Mouse (Mus musculus): ENCODE data around the gene Dtx4.

Dtx4 gene

DNA sequence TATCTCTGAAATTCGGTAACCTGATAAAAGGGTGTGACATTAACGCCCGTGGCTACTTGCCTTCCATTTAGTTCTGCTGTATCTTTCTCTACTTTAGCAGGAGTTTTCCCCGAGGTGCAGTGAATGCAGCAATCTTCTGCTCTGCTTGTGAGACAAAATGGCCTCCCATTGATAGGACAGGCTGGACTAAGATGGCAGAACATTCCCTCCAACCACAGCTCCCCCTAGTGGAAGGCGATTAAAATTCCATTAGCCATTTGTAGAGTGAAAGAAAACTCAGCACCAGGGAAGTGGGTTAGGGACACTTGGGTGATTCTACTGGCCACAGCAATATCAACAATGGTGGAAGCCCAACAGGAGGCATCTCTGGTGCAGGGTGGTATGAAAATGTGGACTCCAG is 33.8 kb downstream of the Dtx4 start:
- DNase-seq (ENCODE audit: low read depth, low spot score), result peak; percentile 79

DNA sequence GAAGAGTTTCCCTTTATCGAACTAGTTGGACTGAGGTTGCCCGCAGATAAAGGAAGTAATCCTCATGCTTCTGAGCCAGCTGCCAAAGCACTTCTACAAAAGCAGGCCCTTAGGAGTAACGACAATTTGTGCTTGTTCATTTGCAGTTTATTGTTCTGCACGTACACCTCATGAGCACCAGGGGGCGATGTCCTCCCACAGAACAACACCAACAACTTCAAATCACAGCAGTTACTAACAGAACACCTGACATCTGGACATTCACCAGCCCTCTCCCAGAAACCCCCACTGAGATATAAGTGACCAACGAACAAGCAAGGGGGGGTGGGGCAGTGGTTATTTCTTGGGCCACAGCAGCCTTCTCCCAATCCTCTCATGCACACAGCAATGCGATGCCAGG is 35.0 kb downstream of the Dtx4 start:
- DNase-seq (ENCODE audit: low read depth, low spot score), result peak; percentile 74

DNA sequence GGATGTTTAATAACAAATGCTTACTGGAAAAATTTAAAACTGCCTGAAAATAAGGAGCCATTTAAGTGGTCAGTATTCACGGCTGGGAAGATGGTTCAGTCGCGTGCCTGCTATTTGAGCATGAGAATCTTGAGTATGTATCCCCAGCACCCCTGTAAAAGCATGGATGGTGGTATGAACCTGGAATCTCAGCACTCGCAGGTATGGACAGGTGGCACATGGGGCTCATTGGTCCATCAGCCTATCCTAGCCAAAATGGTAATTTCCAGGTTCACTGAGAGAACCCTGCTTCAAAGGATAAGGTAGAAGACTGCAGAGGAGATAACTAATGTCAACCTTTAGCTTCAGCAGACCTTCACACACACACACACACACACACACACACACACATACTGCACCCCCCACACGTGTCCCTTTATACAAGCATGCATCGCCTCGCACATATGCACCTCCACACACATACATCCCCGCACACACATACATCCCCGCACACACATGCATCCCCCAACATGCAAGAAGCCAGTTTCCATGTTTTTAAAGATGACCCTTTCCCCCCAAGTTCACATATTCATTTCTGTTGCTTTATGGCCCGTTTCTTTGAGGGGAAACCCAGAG is 35.6 kb downstream of the Dtx4 start:
- no peak for DNase-seq (ENCODE audit: low read depth, low spot score)

DNA sequence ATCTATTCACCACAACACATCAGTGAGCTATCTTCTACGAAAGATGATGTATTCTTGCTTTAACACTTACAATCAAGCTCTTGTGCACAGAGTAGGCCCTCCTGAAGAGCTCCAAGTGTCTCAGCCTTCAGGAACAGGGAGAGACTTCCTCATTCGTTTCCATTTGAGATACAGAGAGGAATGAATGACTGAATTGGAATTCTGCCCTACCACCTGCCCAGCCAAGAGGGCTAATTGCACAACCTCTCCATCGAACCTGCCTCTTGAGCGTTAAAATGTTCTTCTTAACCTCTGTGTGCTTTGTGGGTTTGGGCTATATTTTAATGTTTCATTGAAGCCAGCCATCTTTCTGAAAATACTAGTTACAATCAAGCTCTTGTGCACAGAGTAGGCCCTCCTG is 36.6 kb downstream of the Dtx4 start:
- no peak for DNase-seq (ENCODE audit: low read depth, low spot score)

DNA sequence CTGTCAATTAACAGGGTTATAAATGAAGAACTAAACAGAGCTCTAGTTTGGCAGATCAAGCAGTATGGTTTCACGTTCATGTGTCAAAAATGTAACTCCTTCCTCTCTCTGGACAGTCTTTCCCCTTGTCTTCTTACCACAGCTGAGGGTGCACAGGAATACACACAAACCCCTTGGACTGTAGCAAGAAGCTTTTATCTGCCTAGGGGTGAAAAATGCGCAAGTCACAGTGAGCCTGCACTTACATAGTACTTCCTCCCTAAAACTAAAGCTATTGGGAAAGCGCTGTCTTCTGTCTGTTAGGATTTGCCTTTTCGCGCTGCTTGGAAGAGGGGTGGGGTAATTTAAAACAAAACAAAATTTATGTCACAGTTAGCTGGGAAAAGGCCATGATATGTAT is 37.1 kb downstream of the Dtx4 start:
- no peak for DNase-seq (ENCODE audit: low read depth, low spot score)

DNA sequence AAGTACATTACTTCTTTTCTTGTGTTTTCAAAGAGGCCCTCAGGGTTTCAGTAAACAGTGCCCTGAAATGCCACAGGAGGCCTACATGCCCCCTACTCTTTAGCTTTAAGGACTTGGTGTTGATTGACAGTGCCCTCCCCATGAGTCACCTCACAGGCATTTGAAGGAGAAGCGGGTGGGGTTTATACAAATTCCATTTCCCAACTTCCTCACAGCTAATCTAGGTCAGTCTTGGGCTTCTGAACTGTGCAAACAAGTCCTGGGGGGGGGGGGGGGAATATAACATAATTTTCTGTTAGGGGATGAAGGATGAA is 37.6 kb downstream of the Dtx4 start:
- DNase-seq (ENCODE audit: low read depth, low spot score), result peak; percentile 33

DNA sequence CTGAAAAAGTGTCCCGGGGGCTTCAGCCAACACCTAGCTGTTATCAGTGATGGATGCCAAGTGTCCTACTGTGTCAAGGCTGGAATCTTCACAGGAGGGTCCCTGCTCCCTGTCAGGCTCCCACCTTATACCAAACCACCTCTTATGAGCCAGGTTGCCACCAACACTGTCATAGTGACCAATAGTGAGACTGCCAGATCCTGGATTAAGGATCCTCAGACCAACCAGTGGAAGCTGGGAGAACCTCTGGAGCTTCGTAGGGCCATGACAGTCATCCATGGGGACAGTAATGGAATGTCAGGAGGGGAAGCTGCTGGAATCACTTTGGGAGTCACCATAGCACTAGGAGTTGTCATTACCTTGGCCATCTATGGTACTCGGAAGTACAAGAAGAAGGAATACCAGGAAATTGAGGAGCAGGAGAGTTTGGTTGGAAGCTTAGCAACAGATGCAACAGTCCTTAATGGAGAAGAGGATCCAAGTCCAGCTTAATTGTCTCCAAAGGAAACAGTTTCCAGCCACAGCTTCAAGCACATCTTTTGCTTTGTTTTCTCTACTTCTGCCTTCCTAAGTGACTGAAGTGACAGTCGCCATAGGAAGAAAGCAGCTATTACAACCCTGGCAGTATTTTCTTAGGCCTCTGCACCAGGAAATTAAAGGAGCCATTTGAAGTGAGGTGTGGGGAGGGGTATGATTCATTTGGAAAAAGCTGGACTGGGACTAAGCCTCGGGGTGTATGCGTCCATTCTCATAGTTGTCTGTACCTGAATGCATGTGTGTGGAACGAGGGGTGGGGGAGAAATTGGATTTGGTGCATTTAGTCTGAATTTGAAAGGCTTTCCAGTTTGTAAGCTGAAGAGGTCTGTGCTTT is 38.2 kb downstream of the Dtx4 start:
- DNase-seq (ENCODE audit: low read depth, low spot score), result no peak

DNA sequence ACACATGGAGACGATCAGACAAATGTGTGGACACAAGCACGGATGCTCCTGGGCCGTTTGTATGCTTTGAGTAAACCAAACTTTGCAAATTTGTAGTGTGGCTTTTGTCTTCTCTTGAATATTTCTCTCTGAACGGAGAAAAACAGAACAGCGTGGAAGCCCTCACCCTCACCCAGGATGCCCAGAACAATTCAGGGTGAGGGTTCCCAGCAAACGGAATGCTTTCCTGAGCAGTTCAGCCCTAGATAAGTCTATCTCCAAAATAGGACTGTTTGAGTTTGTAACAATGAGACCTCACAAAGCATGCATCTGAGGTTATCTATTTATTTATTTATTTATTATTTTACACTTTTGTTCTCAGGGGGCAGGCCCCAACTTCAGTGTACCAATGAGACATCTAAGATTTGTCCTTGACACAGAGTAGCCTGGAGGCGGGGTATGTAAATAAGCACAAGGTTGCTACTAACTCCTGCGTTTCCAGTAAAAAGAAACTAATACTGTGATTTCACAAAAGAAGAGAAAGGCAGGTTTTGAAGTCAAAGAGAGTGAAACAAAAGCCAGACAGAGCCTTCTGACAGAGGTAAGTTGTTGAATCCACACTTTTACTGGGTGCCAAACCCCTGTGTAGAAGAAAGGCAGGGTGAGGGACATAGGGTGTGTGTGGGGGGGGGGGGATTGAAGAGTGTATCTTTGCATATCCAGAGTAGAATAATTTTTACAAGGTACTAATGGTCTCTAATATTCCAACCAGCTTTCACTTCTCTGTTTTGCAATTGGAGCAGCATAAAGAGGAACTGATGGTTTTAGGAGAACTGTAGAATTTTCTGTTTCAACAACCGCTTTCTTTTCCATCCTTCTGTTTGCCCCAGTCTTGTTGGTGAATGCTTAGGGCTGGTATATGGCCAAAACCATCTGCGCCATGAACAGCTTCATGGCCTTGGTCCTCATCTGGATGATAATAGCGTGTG is 40.7 kb downstream of the Dtx4 start, which contains the start of gene Mpeg1:
Gene Mpeg1 (plus strand): TSS at position 498 of the 968 bp plus-strand sequence.
- DNase-seq (ENCODE audit: low read depth, low spot score), result no peak

DNA sequence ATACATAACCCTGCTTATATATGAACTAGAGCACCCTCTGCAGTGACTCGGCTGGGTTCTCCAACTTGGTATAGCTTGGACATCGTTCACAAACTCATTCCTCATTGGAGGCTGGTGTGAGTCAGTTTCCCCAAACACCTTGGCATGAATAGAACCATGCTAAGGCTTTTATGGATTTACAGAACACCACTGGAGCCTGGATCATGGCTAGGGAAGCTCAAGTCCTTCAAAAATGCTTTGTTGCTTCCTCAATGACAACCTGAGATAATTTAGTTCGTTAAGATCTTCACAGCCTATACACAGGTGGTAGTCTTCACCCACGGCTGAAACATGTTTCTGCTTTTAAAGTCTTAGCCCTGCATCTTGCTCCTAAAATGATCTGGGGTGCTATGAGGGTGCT is 41.7 kb downstream of the Dtx4 start:
- DNase-seq (ENCODE audit: low read depth, low spot score), result no peak

DNA sequence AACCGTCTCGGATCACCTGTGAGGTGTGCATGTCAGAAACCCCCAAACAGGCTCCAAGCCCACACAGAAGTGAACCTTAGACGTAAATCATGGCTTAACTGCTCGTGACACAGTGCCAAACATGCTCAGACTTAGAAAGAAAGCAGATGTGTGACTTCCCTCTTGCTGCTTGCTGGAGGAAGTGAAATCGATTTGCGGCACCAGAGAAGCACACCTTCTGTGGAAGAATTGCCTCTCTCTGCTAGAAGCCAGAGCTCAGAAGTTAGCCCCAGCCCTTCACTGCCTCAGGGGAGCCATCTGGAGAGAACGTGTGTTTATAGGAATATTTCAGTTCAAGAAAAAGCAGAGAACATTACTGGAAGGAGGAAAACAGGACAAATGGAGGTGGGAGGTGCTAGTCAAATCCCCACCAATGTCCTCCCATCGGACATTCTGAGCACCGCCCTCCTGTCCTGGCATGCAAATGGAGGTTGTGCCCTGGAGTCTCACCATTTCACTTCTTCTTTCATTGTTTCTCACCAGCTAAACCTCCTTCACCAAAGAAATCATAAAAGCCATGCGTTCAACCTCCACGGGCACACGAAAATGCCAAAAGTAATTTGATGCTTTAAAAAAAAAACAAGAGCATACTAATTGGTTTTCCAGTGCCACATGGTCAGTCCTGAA is 43.7 kb downstream of the Dtx4 start:
- DNase-seq (ENCODE audit: low read depth, low spot score), result no peak

DNA sequence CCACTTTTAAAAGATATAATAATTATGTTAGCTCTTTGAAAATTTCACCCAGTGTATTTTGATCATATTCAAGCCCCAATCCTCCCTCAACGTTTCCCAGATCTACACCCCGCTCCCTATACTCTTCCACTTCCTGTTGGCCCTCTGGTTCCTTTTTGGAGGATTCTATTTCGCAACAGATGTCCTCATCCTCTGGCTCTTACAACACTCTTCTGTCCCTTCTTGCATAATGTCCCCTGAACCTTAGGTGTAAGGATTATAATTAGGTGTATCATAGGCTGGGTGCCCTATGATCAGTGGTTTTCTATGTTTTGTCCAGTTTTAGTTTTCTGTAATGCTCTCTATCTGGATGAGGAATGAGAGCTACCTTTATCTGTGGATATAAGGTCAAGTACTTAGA is 56.2 kb downstream of the Dtx4 start:
- DNase-seq (ENCODE audit: low read depth, low spot score), result no peak

DNA sequence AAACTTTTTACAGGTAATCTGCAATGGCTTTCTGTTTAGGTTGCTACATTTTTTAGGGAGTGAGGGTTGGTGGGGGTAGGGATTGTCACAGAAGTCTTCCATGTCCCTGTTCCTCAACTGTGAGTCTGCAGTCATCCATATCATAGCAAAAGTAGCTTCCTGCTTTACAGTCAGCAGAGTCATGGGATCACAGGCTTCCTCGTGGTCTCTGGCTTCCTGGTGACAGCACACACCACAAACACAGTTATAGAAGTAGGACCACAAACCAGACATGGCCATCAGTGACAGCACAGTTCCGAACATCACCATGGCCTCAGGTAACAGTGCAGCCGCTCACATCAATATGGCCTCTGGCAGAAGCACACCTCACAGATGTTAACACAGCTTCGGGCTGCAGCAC is 58.7 kb downstream of the Dtx4 start:
- no peak for DNase-seq (ENCODE audit: low read depth, low spot score)

DNA sequence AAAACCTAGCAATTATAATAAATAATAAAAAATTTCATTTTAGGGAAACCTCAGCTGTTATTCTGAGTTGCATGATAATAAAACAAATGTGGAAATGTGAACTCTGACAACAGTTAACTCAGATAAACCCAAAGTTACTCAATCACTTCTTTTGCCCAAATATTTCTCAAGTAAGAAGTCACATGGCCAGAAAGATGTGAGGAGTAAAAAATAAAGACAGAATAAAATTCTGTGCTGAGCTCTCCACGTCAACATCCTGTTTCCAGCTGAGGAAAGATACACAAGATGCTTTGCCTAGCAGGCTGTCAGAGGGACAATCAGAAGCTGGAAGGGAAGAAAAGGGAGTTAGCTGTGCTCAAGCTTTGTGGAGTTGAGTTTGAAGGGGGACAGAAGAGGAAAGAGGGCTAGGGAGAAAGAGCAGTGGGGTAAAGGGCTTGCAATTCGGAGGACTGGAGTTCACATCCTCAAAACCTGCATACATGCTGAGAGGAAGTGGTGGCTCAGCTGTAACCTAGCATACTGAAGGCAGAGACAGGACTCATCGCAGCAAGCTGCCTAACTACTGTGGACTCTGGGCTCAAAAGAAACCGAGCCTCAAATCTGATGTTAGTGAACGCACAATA is 61.0 kb downstream of the Dtx4 start:
- DNase-seq (ENCODE audit: low read depth, low spot score), result no peak

DNA sequence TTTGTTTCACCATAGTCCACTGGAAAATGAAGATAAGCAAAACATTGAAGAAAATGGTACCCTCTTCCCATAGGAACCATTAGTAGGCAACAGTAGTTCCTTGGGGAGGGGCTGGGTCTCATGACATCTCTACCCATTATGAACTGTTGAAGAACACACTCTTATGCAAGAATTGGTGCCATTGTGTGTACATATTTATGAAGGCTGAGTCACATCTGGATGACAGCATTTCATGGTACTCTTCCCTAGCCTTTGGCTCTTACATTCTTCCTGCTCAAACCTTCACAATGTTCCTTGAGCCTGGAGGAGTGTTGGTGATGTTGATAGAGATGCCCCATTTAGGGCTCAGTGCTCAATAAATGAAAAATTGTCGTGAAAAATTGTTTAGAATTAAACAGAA is 61.7 kb downstream of the Dtx4 start:
- DNase-seq (ENCODE audit: low read depth, low spot score), result no peak

DNA sequence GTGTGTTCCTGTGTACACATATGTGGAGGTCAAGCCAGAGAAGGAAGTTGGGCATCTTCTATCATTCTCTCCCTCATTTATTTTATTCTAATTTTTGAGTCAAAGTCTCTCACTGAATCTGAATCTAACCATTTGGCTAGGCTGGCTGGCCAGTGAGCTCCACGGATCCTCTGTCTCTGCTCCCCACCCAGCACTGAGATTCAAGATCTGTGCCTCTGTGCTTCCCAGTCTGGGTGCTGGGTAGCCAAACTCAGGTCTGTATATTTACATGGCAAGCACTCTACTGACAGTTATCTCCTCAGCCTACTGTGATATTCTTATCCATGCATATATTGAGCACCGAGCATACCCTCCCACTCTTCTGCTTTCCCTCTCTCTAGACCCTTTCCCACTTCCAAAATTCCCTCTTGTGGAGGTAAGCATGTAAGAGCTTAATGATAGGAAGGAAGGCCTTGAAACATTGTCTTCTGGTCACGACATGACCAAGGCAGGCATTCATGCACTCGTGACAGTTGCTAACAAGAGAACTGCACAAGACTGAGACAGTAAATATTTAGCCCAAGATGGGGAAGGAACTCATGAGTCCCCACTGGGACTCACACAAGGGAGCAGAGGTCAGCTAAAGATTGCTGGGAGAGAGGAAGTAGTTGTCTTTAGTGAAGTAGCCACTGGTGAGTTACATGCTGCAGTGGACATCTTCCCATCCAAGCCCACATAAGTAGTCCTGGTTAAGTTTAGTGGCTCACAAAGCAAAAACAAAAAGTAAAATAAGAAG is 65.3 kb downstream of the Dtx4 start:
- no peak for DNase-seq (ENCODE audit: low read depth, low spot score)

DNA sequence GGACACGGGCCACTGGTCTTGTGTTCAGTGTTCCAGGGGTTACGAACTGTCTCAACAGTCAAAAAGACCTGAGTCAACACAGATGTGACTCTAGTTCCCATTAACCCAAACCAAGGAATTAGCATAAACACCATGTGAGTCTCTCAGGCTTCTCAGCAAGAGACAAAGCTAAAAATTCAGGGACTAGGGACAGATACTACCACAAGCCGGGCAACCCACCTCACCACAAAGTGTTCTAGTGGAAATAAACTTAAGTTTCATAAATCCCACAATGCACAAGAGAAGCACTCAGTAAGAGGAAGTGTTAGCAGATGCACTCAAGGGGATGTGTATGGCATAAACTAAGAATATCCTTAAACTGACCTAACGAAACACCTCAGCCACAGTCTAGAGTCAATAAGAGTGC is 66.2 kb downstream of the Dtx4 start:
- DNase-seq (ENCODE audit: low read depth, low spot score), result no peak

DNA sequence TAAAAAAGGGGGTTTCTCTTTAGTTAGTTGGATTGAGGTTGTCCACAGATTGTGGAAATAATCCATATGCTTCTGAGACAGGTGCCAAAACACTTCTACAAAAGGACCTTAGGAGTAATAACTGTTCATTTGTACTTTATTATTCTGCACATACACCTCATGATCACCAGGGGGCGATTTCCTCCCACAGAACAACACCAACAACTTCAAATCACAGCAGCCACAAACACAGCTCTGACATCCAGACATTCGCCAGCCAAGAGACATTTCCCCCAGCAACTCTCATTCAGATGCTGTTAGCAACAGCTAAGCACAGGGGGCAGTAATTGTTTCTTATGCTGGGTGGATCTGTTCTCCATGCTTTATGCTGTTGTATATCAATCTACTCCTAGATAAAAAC is 68.2 kb downstream of the Dtx4 start:
- DNase-seq (ENCODE audit: low read depth, low spot score), result peak; percentile 50

DNA sequence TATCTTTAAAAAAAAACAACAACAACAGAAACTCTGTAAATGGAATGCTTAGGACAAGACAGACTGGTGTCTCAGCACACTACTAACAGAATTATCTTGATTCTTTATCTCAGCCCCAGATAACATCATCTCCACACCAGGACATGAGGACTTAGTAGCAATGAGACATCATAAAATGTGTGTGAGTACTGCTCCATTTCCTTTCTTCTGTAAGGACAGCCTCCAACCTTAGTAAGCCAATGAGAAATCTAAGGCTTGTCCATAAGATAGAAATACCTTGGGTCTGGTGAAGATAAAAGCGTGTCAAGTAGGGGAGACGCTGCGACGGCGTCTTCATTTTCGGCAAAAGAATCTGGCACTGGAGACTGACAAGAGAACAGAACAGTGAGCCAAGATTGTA is 73.6 kb downstream of the Dtx4 start, which contains the start of gene Pfpl:
Gene Pfpl (plus strand): TSS at position 301 of the 400 bp plus-strand sequence.
- DNase-seq (ENCODE audit: low read depth, low spot score), result no peak

DNA sequence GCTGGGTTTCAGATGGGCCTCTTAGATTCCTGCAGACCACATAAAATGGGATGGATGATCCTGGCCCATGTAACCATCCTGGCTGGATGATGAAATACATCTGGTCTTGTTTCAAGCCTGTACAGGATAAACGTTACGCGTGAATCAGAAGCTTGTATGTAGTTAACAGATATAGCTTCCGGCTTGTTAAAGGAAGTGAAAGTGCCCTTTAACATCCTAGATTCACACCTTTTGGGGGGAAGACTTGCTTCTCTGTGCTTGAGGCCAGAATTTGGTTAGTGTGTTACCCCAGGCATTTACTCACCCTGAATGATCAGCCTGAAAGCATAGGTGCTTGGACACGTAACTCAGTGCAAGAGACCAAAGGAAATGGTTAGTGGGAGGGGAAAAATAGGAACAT is 74.2 kb downstream of the Dtx4 start:
- no peak for DNase-seq (ENCODE audit: low read depth, low spot score)

DNA sequence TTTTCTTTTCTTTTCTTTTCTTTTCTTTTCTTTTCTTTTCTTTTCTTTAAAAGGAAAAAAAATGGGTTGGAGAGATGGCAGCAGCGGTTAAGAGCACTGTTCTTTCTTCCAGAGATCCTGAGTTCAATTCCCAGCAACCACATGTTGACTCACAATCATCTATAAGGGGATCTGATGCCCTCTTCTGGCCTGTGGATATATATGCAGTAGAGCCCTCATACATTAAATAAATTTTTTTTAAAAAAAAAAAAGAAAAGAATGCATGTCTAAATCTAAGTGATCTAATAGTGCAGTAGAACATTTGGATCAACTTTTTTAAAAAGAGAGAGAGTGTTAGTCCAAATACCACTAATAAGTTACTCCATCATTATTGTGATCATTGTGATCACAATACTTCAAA is 79.6 kb downstream of the Dtx4 start:
- peak; percentile 14 for DNase-seq (ENCODE audit: low read depth, low spot score)
